Mouse (Mus musculus) frontal cortex, postnatal 14 days (tissue): ENCODE measurements around the gene Wdr19.
"Not testable (repeated sequence)": the region's sequence is repeated elsewhere in the genome, so short reads cannot be mapped to it uniquely, and the experiment has no call there.

Experiments used
- DNase-seq, 2 experiments: peaks; one replicate each; pipeline ENCODE4 v3.0.0; 2022; ENCODE audit warnings: low spot score in 2 of 2

Wdr19 gene

DNA sequence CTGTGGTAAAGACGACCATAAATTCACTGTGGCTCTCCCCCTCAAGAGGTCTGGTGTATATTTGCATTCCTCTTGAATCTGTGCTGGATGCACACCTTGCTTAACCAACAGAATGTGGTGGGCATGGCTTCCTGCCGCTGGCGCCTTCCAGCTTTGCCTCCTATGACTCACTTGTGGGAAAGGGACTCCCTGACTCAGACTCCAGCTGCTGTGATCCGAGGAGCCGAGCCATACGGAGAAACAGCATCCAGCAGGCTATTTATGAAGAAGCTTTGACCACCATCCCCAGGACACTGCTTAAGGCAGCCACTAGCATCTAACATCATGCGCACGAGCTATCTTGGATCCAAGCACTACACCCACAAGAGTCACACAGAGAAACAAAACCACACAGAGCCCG is 5.1 kb upstream of the Wdr19 start:
- no peak for DNase-seq

- DNase-seq, result no peak
Observed at GRCm38 (mm10) chr5:65204726-65205125, 5.2 kb downstream of the Wdr19 start.

DNA sequence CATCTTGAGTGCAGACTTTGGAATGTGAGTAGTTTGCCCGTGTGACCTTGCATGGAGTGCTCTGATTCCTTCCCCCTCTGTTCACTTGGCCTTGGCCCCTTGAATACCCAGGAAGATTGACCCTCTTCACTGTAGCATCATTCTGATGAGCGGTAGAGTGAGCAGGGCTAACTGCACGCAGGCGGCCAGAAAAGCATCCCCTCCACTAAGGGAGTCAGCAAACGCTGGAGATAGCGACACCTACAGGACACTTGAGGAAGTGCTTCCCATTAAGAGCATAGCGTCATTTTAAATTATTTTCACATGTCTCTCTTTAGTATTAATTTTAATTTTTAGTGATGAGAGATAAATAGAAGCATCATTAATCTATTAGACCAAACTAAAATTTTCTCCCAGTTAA is 13.8 kb downstream of the Wdr19 start:
- no peak for DNase-seq

GRCm38 (mm10) chr5:65217305-65218269 is 18.1 kb downstream of the Wdr19 start:
- DNase-seq, result no peak

DNA sequence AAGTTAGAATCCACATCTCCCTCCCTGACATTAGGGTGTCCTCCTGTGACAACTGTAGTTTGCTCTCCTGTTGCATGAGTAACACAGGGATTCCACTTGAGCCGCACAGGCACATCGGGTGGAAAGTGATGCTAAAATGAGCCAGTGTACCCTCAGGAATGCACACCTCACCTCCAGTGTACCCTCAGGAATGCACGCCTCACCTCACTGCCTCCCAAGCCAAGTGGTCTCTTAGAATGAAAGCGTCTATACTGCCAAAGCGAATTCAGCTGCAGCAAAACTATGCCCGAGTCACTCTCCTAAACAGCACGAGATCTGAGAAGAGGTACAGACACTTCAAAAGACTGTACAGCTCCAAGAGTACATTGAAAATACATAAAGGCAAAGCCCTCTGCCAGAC is 21.5 kb downstream of the Wdr19 start:
- DNase-seq, result no peak

GRCm38 (mm10) chr5:65224056-65224455 is 24.6 kb downstream of the Wdr19 start:
- DNase-seq, result no peak

DNA sequence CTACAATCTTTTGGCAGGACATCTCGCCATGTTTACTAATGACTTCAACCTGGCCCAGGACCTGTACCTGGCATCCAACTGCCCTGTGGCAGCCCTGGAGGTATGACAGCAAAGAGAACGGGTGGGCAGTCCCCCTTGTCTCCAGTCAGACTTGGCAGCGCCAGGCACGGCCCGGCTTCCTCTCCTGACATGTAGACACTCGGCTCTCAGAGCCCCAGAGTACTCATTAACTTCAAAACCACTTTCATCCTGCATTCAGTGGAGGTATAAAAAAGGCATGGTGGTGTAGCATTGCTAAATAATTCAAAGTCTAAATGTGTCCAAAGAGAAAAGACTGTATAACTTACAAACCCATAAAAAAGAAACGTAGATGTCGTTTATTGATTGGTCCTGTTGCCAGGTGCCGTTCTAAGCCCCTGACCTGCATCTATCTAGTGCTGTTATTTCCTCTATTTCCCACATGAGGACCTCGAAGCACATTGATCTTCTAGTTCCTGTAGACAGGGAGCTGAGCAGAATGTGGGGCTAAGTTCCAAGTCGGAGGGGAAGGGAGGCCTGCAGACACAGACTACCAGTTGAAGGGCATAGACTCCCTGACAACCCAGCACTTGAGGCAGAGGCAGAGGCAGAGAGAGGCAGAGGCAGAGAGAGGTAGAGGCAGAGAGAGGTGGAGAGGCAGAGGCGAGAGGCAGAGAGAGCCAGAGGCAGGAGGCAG is 31.9 kb downstream of the Wdr19 start:
- no peak for DNase-seq

DNA sequence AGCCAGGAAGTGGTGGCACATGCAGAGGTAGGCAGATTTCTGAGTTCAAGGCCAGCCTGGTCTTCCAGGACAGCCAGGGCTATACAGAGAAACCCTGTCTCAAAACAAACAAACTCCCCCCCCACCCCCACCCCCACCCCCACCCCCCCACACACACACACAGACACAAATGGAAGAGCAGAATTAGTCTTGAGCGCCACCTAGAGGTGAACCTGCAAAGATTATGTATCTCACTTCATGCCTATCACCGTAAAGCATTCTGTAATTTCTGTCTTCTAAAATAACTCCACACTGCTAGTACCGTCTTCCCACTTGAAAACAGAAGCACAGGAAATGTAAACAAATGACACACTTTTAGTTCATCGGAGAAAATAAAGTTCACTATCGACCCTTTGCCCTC is 43.2 kb downstream of the Wdr19 start:
- no peak for DNase-seq

GRCm38 (mm10) chr5:65247296-65247695 is 47.8 kb downstream of the Wdr19 start:
- no peak for DNase-seq

- DNase-seq, result no peak
Observed at GRCm38 (mm10) chr5:65250185-65250855, 50.8 kb downstream of the Wdr19 start.

GRCm38 (mm10) chr5:65257910-65258505 is 58.5 kb downstream of the Wdr19 start:
- no peak for DNase-seq

DNA sequence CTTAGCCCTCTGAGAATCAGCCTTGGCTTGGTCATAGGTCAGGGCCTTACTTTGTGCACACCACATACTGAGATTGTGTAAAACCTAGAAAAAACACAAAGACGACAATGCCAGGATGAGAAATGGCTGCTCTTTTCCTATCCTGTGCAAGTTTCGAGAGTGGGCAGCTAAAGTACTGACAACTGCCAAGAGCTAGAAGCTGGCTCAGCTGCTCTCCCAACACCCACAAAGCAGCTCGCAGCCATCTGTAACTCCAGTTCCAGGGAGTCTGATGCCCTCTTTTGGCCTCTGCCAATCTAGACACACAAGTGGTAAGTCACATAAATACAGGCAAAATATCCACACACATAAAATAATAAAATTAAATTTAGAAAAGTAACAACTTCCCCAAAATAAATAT is 74.5 kb downstream of the Wdr19 start:
- DNase-seq, result no peak

GRCm38 (mm10) chr5:65279133-65279651 is 79.7 kb downstream of the Wdr19 start:
- DNase-seq, result no peak

GRCm38 (mm10) chr5:65281216-65281615 is 81.7 kb downstream of the Wdr19 start:
- DNase-seq, result no peak

DNA sequence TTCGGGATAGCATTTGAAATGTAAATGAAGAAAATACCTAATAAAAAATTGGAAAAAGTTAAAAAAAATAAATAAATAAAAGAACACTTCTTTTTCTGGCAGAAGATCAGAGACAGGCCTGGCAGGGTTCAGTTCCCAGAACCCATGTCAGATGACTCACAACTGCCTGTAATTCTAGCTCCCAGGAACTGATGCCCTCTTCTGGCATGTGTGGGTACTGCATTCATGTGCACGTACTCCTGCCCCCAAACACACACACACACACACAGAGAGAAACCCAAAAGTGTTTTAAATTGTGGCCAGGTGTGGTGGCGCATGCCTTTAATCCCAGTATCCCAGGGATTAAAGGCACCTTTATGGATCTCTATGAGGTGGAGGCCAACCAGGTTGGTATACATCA is 84.7 kb downstream of the Wdr19 start:
- DNase-seq, result no peak

DNA sequence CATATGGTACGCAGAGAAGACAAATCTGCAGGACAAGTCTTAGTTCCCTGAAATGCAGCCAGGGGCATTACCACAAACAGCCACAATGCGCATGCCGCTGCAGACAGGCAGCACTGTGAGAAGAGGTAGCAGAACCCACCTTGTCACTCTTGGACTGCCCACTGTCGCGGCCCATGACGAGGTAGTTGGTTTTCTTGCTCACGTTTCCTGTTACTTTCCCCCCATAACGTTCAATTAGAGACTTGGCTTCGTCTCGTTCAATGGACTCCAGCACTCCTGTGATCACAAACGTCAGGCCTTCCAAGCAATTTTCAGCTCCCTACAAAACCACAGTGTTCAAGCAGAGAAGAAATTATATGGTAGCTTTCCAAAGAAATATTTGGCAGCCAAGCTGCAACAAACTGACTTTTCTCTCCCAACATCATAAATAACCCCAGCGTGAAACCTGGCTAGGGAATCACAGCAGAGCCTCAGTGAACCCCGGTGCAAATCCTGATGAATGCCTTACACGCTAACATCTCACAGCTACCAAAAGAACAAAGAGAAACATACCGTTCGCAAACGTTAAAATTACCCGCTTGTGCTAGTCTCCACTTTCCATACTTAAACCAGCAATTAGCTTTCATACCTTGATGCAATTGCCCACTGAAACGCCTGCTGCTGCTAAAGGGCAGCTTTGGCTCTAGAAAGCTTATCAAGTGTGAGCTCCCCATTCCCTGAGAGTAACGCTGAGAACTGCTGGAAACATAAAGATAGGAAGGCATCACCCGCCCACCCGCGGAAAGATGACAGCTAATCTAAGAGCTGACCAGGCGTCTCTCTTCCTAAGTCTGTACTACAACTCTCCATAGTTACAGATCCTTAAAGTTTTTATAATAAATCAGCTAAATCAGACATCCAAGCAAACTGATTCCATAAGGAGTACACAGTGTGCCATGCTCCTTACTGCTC is 88.5 kb downstream of the Wdr19 start:
- no peak for DNase-seq

- DNase-seq, result not testable (repeated sequence)
Observed at GRCm38 (mm10) chr5:65289009-65289408, 89.5 kb downstream of the Wdr19 start.

- no peak for DNase-seq
Observed at GRCm38 (mm10) chr5:65293627-65294026, 94.1 kb downstream of the Wdr19 start.

DNA sequence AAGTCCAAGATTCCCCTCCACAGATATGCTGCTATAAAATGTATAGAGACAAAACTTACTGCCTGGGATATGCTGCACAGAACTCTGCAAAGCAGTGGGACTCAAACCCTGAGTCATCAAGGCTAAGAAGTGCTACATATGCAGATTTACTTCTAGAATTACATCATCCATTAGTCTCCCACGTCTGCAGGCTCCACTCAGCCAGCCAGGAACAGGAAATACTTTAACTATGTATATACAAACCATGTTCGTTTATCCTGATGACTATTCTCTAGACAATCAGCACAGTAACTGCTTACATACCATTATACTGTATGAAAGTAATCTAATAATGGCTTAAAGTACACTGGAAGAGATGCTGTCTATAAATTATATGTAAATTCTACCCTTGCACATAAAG is 94.8 kb downstream of the Wdr19 start:
- no peak for DNase-seq

DNA sequence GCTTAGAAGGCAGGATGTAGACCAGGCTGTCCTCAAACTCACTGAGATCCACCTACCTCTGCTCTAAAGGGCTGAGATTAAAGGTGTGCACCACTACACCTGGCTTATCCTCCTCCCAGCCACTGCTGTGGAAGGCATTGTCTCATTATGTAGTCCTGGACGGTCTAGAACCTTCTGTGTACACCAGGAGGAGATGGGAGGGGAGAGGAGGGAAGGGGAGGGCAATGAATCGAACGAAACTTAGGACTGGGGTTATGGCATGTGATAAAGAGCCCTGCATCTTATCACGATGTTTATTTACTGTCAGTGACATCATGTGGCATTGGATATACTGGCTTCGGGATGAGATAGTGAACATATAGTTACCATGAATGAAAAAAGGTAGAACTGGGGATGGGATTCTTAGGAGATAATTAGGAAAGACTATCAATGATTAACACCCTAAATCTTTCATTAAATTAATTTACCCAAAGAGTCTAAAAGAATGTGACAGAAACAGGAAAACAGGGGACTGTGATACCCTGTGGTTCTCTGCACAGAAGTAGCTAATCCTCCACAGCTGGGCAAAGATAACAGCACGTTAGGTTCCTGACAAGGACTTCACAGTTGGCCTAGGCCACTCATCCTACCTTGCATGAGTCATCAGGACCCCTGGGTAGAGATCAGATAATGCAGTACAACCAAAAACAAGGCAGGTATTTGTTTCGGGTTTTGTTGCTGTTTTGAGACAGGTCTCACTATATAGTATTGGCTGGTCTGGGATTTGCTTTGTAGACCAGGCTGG is 98.9 kb downstream of the Wdr19 start:
- DNase-seq, result no peak
